Mouse (Mus musculus): Measurements from ENCODE around the gene Atp2b1. TPM values are rescaled to one million over a fixed set of nuclear protein-coding genes. Genes with fewer than 3 reads are reported as not detected.

The Atp2b1 gene
- polyA plus RNA-seq, 1 experiment from 2014 or later, result 96.2 TPM

GRCm38 (mm10) chr10:98960911-98961310 is 46.7 kb downstream of the Atp2b1 start:
- no peak overlapping the region for H3K9ac ChIP-seq (ENCODE audit: low read length)
- WGBS, result 44% methylated on average over 5 of the region's 5 CpGs
- no peaks in the 10 kb centered on the region for H3K27me3 ChIP-seq (ENCODE audit: control insufficient read depth, insufficient read depth, low read length)
- no peak overlapping the region for H3K4me3 ChIP-seq (ENCODE audit: low read depth, low read length)
- no peak overlapping the region for H3K4me2 ChIP-seq (ENCODE audit: low read depth, severe bottlenecking)
- no peaks in the 10 kb centered on the region for H3K36me3 ChIP-seq (ENCODE audit: control insufficient read depth, insufficient read depth, low read length)
- no peak for DNase-seq (ENCODE audit: low spot score)
- H3K9me3 ChIP-seq (ENCODE audit: control insufficient read depth, low read length), result no peaks in the 10 kb centered on the region
- no peak overlapping the region for H3K27ac ChIP-seq (replicated peaks; ENCODE audit: low read depth, low read length)
- no peaks in the 10 kb centered on the region for H3K4me1 ChIP-seq (ENCODE audit: control insufficient read depth, insufficient read depth, low read length)
- no peak for ATAC-seq (ENCODE audit: insufficient number of reproducible peaks, low FRiP score, low TSS enrichment, low read depth)

GRCm38 (mm10) chr10:98962092-98962491 is 47.9 kb downstream of the Atp2b1 start:
- Histone ChIP-seq H3K36me3 (ENCODE audit: control insufficient read depth, insufficient read depth, low read length) (no peaks in the 10 kb centered on the region), H3K27ac (replicated peaks; ENCODE audit: low read depth, low read length) (no peak overlapping the region), H3K4me1 (ENCODE audit: control insufficient read depth, insufficient read depth, low read length) (no peaks in the 10 kb centered on the region), H3K9me3 (ENCODE audit: control insufficient read depth, low read length) (no peaks in the 10 kb centered on the region), H3K4me3 (ENCODE audit: low read depth, low read length) (no peak overlapping the region), H3K4me2 (ENCODE audit: low read depth, severe bottlenecking) (no peak overlapping the region), H3K27me3 (ENCODE audit: control insufficient read depth, insufficient read depth, low read length) (no peaks in the 10 kb centered on the region), H3K9ac (ENCODE audit: low read length) (no peak overlapping the region)
- 72% methylated on average over 8 of the region's 8 CpGs for WGBS
- DNase-seq (ENCODE audit: low spot score) (no peak), ATAC-seq (ENCODE audit: insufficient number of reproducible peaks, low FRiP score, low TSS enrichment, low read depth) (no peak)

DNA sequence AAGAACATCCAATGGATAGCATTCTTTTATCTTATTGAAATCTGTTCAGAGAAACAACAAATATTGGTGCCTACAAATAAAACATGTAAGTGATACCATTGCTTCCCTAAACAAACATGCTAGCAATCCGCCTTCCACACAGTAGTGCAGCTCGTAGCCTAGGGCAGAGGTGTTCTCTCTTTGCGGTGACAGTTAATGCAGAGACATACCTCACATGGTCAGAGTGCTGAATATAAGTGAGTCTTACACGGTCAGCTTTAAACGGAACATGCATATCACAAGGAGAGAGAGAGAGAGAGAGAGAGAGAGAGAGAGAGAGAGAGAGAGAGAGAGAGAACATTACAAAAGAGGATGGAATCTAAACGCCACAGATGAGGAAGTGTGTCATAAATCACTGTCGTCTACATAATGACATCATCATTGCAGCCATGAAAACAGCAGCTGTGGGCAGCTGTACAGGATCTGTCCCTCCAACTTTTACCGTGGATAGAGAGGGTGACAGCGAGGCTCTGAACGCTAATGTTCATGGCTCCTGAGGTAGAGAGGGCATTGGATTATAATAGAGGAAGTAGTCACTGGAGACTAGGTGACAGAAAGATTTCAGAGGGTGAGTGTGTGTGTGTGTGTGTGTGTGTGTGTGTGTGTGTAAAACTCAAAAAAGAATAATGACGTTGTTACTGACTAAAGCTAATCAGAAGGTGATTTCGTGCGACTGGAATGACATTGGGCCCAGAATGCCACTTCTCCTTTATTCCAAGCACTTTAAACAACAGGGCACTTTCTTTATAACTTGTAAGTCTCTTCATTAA is 52.4 kb downstream of the Atp2b1 start:
- no peak overlapping the region for H3K4me2 ChIP-seq (ENCODE audit: low read depth, severe bottlenecking)
- DNase-seq (ENCODE audit: low spot score) (no peak), ATAC-seq (ENCODE audit: insufficient number of reproducible peaks, low FRiP score, low TSS enrichment, low read depth) (no peak)
- peaks cover 3% of the 10 kb centered on the region; the same call in 1 of the 2 replicates for H3K36me3 ChIP-seq (ENCODE audit: control insufficient read depth, insufficient read depth, low read length)
- H3K27ac ChIP-seq (replicated peaks; ENCODE audit: low read depth, low read length), result no peak overlapping the region
- no peaks in the 10 kb centered on the region for H3K9me3 ChIP-seq (ENCODE audit: control insufficient read depth, low read length)
- no peak overlapping the region for H3K4me3 ChIP-seq (ENCODE audit: low read depth, low read length)
- H3K27me3 ChIP-seq (ENCODE audit: control insufficient read depth, insufficient read depth, low read length), result no peaks in the 10 kb centered on the region
- no peak overlapping the region for H3K9ac ChIP-seq (ENCODE audit: low read length)
- H3K4me1 ChIP-seq (ENCODE audit: control insufficient read depth, insufficient read depth, low read length), result no peaks in the 10 kb centered on the region
- 70% methylated on average over 13 of the region's 13 CpGs for WGBS

- DNase-seq (ENCODE audit: low spot score), result no peak
- WGBS, result 91% methylated on average over 15 of the region's 15 CpGs
- no peak for ATAC-seq (ENCODE audit: insufficient number of reproducible peaks, low FRiP score, low TSS enrichment, low read depth)
These were observed 53.2 kb downstream of the Atp2b1 start for GRCm38 (mm10) chr10:98967240-98967891.

GRCm38 (mm10) chr10:98970917-98971316 is 56.7 kb downstream of the Atp2b1 start:
- no peak overlapping the region for H3K4me2 ChIP-seq (ENCODE audit: low read depth, severe bottlenecking)
- no peaks in the 10 kb centered on the region for H3K27me3 ChIP-seq (ENCODE audit: control insufficient read depth, insufficient read depth, low read length)
- no peak for DNase-seq (ENCODE audit: low spot score)
- H3K27ac ChIP-seq (replicated peaks; ENCODE audit: low read depth, low read length), result no peak overlapping the region
- peaks cover 5% of the 10 kb centered on the region; the same call in 1 of the 2 replicates for H3K36me3 ChIP-seq (ENCODE audit: control insufficient read depth, insufficient read depth, low read length)
- H3K9ac ChIP-seq (ENCODE audit: low read length), result no peak overlapping the region
- 94% methylated on average over 3 of the region's 3 CpGs for WGBS
- ATAC-seq (ENCODE audit: insufficient number of reproducible peaks, low FRiP score, low TSS enrichment, low read depth), result no peak
- H3K4me1 ChIP-seq (ENCODE audit: control insufficient read depth, insufficient read depth, low read length), result no peaks in the 10 kb centered on the region
- no peaks in the 10 kb centered on the region for H3K9me3 ChIP-seq (ENCODE audit: control insufficient read depth, low read length)
- no peak overlapping the region for H3K4me3 ChIP-seq (ENCODE audit: low read depth, low read length)

More at GRCm38 (mm10) chr10:98967240-98967891, 53.2 kb downstream of the Atp2b1 start:
- Histone ChIP-seq H3K4me3 (ENCODE audit: low read depth, low read length) (no peak overlapping the region), H3K4me1 (ENCODE audit: control insufficient read depth, insufficient read depth, low read length) (no peaks in the 10 kb centered on the region), H3K4me2 (ENCODE audit: low read depth, severe bottlenecking) (no peak overlapping the region), H3K27me3 (ENCODE audit: control insufficient read depth, insufficient read depth, low read length) (no peaks in the 10 kb centered on the region), H3K36me3 (ENCODE audit: control insufficient read depth, insufficient read depth, low read length) (peaks cover 5% of the 10 kb centered on the region; the same call in 1 of the 2 replicates), H3K27ac (replicated peaks; ENCODE audit: low read depth, low read length) (no peak overlapping the region), H3K9me3 (ENCODE audit: control insufficient read depth, low read length) (no peaks in the 10 kb centered on the region), H3K9ac (ENCODE audit: low read length) (no peak overlapping the region)

GRCm38 (mm10) chr10:98972359-98972758 is 58.2 kb downstream of the Atp2b1 start:
- Histone ChIP-seq H3K27me3 (ENCODE audit: control insufficient read depth, insufficient read depth, low read length) (no peaks in the 10 kb centered on the region), H3K27ac (replicated peaks; ENCODE audit: low read depth, low read length) (no peak overlapping the region), H3K4me2 (ENCODE audit: low read depth, severe bottlenecking) (no peak overlapping the region), H3K4me3 (ENCODE audit: low read depth, low read length) (no peak overlapping the region), H3K36me3 (ENCODE audit: control insufficient read depth, insufficient read depth, low read length) (peaks cover 5% of the 10 kb centered on the region; the same call in 1 of the 2 replicates), H3K9ac (ENCODE audit: low read length) (no peak overlapping the region), H3K4me1 (ENCODE audit: control insufficient read depth, insufficient read depth, low read length) (0 out of 2 replicates have a peak, but pooled peaks cover 4% of the 10 kb centered on the region), H3K9me3 (ENCODE audit: control insufficient read depth, low read length) (no peaks in the 10 kb centered on the region)
- no peak for ATAC-seq (ENCODE audit: insufficient number of reproducible peaks, low FRiP score, low TSS enrichment, low read depth)
- no peak for DNase-seq (ENCODE audit: low spot score)
- WGBS, result 88% methylated on average over 2 of the region's 2 CpGs

- Histone ChIP-seq H3K9me3 (ENCODE audit: control insufficient read depth, low read length) (no peaks in the 10 kb centered on the region), H3K36me3 (ENCODE audit: control insufficient read depth, insufficient read depth, low read length) (peaks cover 5% of the 10 kb centered on the region; the same call in 1 of the 2 replicates), H3K4me3 (ENCODE audit: low read depth, low read length) (no peak overlapping the region), H3K4me1 (ENCODE audit: control insufficient read depth, insufficient read depth, low read length) (0 out of 2 replicates have a peak, but pooled peaks cover 4% of the 10 kb centered on the region), H3K27me3 (ENCODE audit: control insufficient read depth, insufficient read depth, low read length) (no peaks in the 10 kb centered on the region), H3K27ac (replicated peaks; ENCODE audit: low read depth, low read length) (no peak overlapping the region), H3K9ac (ENCODE audit: low read length) (no peak overlapping the region), H3K4me2 (ENCODE audit: low read depth, severe bottlenecking) (no peak overlapping the region)
- 85% methylated on average over 18 of the region's 18 CpGs for WGBS
- no peak for ATAC-seq (ENCODE audit: insufficient number of reproducible peaks, low FRiP score, low TSS enrichment, low read depth)
- DNase-seq (ENCODE audit: low spot score), result no peak
These were observed 58.9 kb downstream of the Atp2b1 start for GRCm38 (mm10) chr10:98972912-98973605.

DNA sequence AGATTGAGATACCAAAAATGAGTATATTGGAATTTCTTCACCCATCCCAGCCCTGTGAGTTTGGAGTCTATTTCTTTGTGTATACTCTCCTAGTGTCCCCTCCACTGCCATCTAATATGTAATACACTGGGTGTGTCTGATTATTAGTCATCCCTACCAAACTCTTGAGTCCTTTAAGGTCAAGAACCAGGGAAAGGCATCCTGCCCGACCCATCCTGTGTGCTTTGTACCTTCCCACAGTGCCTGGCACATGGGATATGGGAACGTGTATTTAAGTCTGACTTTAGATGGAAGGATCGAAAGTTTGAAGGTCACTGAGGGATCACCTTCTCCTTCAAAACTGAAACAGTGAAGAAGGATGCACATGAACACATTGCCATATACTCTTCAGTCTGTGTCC is 60.4 kb downstream of the Atp2b1 start:
- Histone ChIP-seq H3K4me1 (ENCODE audit: control insufficient read depth, insufficient read depth, low read length) (0 out of 2 replicates have a peak, but pooled peaks cover 4% of the 10 kb centered on the region), H3K27ac (replicated peaks; ENCODE audit: low read depth, low read length) (no peak overlapping the region), H3K27me3 (ENCODE audit: control insufficient read depth, insufficient read depth, low read length) (no peaks in the 10 kb centered on the region), H3K9me3 (ENCODE audit: control insufficient read depth, low read length) (no peaks in the 10 kb centered on the region), H3K9ac (ENCODE audit: low read length) (no peak overlapping the region), H3K36me3 (ENCODE audit: control insufficient read depth, insufficient read depth, low read length) (0 out of 2 replicates have a peak, but pooled peaks cover 2% of the 10 kb centered on the region), H3K4me2 (ENCODE audit: low read depth, severe bottlenecking) (no peak overlapping the region), H3K4me3 (ENCODE audit: low read depth, low read length) (no peak overlapping the region)
- 90% methylated on average over 3 of the region's 3 CpGs for WGBS
- DNase-seq (ENCODE audit: low spot score) (no peak), ATAC-seq (ENCODE audit: insufficient number of reproducible peaks, low FRiP score, low TSS enrichment, low read depth) (no peak)
